Mouse (Mus musculus) left cerebral cortex, postnatal 14 days (tissue): Measurements from ENCODE around the gene Pitpnm3. TPM values are rescaled to one million over a fixed set of nuclear protein-coding genes. Genes with fewer than 3 reads are reported as not detected.

ENCODE experiments used
- DNase-seq, 2 experiments: peaks; one replicate each; pipeline ENCODE4 v3.0.0; 2021 to 2022; ENCODE audit warnings: low spot score in 2 of 2, mixed read lengths in 1 of 2
- intact Hi-C: fragments of 180-260 bp; cut with DNase I; formaldehyde crosslinking; loops from one replicate; pipeline ENCODE4 v1.15.1; 2025
- total RNA-seq, 2 experiments: library from RNA; stranded (reverse); gene quantifications; 2 replicates each; pipeline ENCODE4 v1.2.3; 2021

Pitpnm3 gene
- total RNA-seq, 2 experiments from 2014 or later: 56.9 to 61.3 TPM

DNA sequence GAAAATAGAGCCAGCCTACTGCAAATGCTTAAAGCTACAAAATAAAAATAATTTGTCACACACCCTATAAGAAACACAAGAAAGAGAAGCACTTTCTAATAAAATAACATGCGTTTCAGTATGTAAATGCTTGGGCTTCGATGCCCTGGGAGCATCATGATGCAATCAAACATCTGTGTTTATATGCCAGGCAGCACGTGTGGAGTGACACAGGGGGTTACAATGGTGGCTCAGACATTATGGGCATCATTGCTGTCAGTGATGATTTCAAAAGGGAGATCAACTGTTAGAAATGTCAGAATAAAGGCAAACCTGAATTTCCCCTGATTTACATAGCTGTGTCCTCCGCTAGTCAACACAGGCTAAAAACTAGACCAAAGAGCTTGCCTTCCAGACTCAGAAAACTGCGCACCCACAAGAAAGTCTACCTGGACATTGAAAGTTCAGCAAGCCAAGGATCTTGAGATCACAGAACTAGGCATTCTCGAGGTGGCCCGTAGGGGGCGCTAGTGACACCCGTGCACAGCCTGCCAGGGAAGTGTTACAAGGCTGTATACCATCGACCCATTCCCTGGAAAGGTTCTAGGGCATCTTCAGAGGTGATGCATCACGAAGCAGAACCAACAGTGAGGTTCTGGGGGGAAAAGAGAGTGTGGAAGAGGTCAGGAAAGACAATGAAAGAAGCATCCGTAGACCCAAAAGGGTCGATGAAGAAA, 133.3 kb downstream of the Pitpnm3 start:
- DNase-seq: no peak
- intact Hi-C loops: no loop called here

DNA sequence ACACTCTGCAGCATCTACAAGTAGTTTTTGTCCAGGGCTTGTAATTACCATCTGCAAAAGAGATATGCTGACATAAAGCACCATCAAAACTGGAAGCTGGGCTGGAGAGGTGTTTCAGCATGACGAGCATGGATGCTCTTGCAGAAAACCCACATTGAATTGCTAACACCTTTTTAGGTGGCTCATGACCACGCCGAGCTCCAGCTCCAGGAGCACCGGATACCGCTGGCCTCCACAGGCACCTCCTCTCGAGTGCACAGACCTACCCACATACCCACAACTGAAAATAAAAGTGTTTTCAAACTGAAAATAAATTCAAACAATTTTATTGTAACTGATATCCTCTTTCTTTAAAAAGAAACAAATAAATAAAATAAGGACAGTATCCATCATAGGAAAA, 135.4 kb downstream of the Pitpnm3 start:
- DNase-seq: no peak

More for the DNA sequence above, 135.4 kb downstream of the Pitpnm3 start:
- intact Hi-C loops: no loop called here

Other genes with a start within 250 kb of the Pitpnm3 start
- gene Aipl1, start 98.3 kb downstream of the Pitpnm3 start, total RNA-seq: not detected
- 1 to 10 TPM; 1.1 to 2.5 TPM for gene Pimreg, start 93.7 kb downstream of the Pitpnm3 start, total RNA-seq
- 10 to 100 TPM; 11.8 to 13.3 TPM for gene Gm43951, start 71.1 kb upstream of the Pitpnm3 start, total RNA-seq
- gene 4933427D14Rik, start 71.7 kb upstream of the Pitpnm3 start, total RNA-seq: 10 to 100 TPM; 25.8 to 34.3 TPM
- 10 to 100 TPM; 33.6 to 36.7 TPM for gene Txndc17, start 71.8 kb upstream of the Pitpnm3 start, total RNA-seq
- 10 to 100 TPM; 15.9 to 16.6 TPM for gene Med31, start 79.8 kb upstream of the Pitpnm3 start, total RNA-seq
- gene Slc13a5, start 131.4 kb upstream of the Pitpnm3 start, total RNA-seq: 10 to 100 TPM; 17.2 to 24.0 TPM
- 1 to 10 TPM; 1.9 to 2.9 TPM for gene Xaf1, start 165.9 kb upstream of the Pitpnm3 start, total RNA-seq
- not detected for gene Fbxo39, start 178.7 kb upstream of the Pitpnm3 start, total RNA-seq
- 1 to 10 TPM; 1.3 to 1.7 TPM for gene Tekt1, start 226.7 kb upstream of the Pitpnm3 start, total RNA-seq